Mouse (Mus musculus): ENCODE measurements around the gene Ddx58.

The Ddx58 gene

DNA sequence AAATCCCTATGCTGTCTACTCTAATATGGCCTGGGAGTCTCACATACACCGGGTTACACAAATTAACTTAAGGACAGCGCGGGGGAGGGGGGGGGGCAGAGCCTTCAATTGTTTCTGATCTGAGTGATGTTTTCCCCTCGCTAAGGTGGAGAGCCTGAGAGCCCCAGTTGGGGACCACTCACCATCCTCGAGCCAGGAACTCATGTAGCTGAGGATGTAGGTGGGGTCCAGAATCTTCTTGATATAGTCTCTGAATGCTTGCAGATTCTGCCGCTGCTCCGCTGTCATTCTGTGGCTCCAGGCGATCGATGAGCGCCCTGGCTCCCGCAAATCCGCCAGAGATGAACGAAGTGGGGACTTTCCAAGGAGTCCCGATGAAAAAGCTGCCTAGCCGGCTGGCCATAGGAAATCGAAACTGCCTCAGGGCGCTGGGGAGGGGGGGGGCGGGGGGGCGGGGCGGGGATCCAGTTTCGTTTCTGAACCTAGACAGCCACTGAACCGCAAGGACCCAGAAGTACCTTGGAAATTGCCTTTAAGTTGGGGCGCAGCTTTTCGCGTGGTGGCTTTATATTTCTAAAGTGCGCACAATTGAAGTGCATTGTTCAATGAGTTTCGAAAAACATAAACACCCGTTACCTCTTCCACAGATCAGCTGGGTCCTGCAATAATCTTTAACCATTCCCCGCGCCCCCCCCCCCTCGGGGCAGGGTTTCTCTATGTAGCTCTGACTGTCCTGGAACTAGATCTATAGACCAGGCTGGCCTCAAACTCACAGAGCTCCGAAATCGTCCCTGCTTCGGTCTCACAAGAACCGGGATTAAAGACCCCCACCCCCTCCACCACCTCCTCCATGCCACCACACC, at the start of gene Ddx58:
TSS of gene Ddx58 (minus strand) at position 420 of the 863 bp plus-strand sequence.
- DNase-seq: no peak

- DNase-seq: no peak
Observed at GRCm38 (mm10) chr4:40289046-40289445, 49.4 kb upstream of the Ddx58 start.

DNA sequence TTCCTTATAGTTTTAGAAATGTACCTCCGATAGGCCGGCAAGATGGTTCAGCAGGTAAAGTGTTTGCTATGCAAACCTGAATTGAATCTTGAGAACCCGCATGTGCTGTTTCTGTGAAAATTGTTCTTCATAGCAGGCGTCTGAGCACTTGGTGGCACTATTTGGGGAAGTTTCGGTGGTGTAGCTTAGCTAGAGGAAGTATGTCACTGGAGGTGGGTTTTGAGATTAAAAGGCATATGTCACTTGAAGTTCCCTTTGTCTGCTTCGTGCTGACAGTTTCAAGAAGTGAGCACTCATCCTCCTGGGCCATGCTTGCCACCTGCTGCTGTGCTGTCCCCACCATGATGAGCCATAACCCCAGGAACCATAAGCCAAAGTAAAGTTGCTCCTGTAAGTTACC, 47.8 kb upstream of the Ddx58 start:
- DNase-seq: no peak

GRCm38 (mm10) chr4:40285582-40285981, 46.0 kb upstream of the Ddx58 start:
- no peak for DNase-seq

GRCm38 (mm10) chr4:40279276-40279900, 39.8 kb upstream of the Ddx58 start, which contains the start of gene Ndufb6:
Gene Ndufb6 (minus strand): TSS chr4:40279421.
- DNase-seq: peak; percentile 94

- no peak for DNase-seq
Observed at GRCm38 (mm10) chr4:40278880-40279275, 39.2 kb upstream of the Ddx58 start.

DNA sequence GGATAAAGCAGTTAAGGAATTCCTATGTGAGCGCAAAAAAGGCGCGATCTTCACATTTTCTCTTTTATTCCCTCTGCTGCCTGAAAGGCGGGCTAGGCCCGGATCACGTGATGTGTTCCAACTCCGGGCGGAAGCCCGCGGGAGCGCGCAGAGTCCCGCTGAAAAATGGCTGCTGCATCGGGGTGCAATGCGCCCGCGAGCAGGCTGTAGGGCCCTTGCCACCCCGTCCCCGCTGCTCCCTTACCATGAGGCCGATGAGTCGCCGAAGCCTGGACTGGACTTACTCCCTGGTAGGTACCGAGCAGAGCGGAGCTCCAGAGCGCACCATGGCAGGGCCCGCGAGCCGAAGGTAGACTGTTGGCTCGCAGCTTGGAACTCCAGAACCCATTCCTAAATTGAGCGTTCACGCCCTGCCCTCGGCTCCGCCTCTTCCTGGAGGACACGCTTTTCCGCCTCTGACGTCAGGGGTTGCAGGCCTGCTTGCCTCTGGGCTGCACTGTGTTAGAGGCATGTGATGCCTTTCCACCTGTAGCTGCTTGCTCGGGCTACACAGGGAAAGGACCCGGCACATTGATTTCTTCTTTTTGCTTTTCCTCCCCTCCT, 29.9 kb upstream of the Ddx58 start, which contains the start of the genes Smim27 and Topors:
TSS of gene Smim27 (plus strand) at position 150 of the 603 bp plus-strand sequence.
TSS of gene Topors (minus strand) at position 421 of the 603 bp plus-strand sequence.
- DNase-seq: peak; percentile 94

DNA sequence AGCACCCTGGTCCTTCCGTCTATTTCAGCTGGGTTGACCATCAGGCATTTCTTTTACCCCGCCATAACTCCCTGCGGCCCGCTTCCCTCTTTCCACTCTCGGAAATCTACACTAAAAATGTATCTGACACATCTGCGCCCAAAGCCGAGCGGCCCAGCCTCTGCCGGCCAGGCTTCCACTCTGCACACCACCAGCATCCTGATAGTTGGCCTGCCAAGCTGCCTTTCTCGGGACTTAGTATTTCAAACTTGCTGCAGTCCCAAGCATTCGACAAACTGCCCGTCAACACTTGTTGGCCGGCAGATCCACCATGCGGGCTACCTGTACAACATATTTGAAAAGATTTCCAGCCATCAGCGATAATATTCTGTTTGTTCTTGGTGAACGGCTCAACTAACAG, 29.2 kb upstream of the Ddx58 start:
- DNase-seq: no peak

DNA sequence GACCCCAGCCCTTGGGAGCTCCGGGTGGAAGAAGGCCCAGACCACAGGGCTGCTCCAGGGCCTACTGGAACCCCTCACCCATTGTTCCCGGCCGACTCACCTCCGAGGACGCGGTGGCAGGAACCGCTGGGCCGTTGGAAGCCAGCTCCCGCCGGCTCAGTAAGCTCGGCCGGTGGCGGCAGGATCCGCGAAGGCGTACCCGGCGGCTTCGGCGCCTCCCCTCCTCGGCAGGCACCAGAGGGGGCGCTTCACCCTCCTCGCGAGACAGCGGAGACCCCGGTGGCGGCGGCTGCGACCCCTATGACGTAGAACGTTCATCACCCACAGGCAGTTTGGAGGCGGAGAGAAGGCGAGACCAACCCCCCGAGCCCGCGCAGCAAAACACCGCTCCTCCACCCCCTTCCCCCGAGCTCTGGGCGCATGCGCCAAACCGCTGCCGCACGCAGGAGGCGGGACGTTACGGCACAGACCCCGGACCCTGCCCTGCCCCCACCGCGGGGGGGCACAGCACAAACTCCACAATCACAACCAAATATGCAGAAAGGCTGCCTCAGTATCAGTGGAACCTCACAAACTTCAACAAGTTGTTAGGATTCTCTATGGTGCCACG, 28.7 kb upstream of the Ddx58 start:
- DNase-seq: peak; percentile 87

GRCm38 (mm10) chr4:40267681-40268080, 28.1 kb upstream of the Ddx58 start:
- no peak for DNase-seq

DNA sequence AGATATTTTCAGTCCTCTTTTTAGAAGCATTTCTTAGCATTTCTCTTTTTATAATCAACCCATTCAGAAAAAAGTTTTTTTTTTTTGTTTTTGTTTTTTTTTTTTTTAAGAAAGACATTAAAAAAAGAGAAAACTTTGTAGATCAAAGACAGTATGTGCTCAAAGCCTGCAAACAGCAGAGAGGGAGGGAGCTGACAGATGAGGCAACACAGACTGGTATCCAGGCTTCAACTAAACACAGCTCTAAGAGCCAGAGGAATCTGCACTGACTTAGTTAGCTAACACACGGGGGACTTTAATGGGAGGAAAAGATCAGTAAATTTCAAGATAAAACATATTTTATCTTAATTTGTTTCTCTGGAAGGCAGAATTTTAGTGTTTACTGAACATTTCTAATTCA, 24.7 kb upstream of the Ddx58 start:
- no peak for DNase-seq

DNA sequence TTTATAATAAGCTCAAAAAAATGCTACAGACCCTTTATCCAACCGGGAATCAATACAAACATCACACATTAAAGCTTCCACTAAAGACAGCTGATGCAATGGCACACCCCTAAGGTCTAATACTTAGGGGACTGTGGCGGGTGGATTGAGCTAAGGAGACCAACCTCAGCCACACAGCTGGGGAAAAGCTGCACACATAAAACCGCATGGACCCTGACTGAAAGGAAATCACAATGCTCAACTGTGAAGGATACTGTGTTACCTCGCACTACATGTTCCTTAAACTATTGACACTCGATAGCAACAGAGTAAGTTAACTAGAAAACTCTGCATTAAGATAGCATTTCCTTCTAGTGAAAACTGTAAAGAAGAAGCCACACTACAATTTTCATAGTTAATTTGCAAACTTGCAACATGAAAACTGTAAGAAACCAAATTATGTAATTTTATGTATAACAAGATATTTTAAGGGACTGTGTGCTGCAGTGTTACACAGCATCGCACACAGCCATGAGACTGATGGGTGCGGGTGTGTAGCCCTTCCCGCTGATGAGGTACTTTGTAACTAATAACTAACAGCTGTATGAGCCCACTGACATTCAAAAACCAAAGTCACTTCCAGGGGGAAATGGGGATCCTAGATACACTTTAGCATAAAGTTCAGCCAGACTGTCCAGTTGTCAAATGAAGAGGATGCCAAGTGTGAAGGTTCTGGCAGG, 14.9 kb upstream of the Ddx58 start:
- DNase-seq: no peak

DNA sequence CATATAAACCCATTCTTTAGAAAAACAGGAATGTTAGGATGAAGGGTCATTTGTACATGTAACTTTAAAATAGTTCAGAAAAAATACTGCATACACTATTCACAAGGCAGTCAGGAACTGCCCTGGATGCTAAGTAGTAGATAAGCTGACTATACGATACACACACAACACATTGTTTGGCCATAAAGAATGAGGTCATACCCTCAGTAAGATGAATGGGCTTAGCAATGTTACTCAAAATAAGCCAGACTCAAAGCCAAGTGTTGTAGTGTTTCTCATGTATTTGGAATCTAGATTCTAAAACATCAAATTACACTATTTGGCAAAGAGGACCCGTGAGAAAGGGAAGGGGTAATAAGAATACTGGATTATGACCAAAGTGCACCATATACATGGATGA, 14.1 kb upstream of the Ddx58 start:
- no peak for DNase-seq

DNA sequence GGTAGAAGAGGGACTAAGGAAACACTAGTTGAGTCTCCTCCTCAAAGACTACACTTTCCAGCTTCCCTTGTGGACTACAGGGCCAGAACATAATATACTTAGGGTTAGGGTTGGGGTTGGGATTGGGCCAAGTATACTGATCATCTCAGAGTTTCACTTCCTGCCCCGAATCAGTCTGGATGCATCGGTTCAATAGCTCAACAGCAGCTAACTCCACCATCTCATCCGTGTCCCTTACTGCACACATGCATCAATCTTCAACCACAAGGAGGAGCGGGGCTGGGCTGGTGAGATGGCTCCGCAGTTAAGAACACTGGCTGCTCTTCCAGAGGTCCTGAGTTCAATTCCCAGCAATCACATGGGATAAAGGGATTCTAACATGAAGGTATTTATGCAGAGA, 11.4 kb upstream of the Ddx58 start:
- DNase-seq: no peak

DNA sequence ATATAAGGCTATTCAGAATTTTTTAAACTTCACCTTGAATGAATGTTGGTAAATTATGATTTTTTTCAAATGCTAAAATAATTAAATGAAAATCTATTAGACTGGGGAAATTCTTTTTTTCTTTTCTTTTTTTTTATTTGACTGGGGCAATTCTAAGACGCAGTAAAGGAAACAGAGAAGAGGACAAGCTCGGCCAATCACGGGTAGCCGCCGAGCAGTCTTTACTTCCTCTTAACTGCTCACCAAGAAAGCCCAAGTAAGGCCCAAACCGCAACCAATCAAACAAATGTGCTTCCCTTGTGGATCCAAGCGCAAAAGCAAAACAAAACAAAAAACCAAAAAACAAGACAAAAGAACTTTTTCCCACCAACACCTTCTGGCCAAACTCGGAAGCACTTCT, 4.4 kb upstream of the Ddx58 start:
- DNase-seq: no peak

- DNase-seq: no peak
Observed at GRCm38 (mm10) chr4:40243006-40243405, 3.4 kb upstream of the Ddx58 start.

GRCm38 (mm10) chr4:40241928-40242327, 2.3 kb upstream of the Ddx58 start:
- no peak for DNase-seq

DNA sequence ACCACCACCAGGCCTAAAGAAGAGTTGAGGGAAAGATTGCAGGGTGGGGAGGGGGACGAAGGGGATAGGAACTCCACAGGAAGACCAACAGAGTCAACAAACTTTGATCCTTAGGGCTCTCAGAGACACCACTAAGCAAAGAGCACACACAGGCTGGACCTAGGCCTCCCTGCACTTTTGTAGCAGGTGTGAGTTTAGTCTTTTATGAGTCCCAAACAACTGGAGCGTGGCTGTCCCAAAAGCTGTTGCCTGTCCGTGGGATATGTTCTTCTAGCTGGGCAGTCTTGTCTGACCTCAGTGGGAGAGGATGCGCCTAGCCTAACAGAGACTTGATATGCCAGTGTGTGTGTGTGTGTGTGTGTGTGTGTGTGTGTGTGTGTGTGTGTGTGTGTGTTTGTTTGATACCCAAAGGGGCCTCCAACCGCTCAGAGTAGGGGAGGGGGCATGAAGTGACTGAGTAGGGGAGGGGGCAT, 680 bp upstream of the Ddx58 start:
- DNase-seq: no peak

DNA sequence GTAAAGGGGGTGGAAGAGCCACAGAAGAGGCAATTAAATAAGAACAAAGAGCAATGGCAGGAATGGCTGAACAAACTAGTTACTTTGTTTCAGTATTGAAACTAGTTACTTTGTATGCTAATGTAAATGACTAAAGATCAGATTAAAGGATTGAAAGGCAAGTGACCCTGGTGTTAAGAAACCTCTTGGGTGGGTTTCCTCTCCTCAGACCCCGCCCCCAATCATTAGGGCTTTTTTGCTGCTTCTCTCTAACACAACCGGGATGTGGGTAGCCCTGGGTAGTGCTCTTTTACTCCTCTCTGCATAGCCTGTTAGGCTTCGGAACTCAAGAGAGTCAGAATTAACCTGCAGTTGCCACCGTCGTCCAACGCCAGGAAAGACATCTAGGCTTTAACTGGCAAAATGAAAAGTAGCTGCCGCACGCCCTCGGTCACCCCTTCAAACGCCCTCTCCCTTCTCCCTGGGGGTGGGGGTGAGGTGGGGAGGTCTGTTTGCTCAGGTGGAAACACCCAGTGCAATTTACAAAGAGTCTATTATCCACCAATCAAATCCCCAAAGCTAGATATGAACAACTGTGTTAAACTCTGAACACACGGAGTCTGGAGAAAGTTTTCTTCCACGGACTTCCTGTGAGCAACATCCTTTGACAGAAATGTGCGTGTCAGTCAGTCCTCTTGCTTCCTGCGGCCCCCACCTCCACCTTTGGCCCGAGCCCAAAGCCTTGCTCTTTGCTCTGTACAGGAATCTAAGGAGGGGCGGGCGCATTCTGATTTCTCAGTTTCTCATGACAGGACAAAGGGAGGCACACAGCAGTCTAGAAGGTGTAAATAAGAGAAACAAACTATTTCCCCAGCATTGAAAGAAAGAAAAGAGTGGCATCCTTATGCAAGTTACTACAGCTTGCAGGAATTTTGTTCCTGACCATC, 882 bp downstream of the Ddx58 start:
- peak; percentile 25 for DNase-seq

DNA sequence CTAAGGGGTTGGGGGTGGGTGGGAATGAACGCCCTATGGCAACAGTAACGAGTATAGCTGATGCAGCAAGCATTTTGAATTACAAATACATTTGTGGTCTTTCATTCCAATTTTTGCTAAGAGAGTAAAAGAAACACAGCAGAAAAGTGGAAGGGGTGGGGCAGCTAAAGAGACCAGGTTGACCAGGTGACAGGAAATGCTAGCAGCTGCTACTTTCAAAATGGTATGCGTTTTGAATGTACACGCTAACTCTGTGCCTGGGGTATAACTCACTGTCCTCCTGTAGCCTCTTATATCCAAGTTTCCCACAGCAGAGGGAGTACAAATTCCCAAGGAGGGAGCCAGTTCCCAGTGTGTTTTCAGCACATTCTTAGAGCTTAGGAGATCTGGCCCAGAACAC, 2.8 kb downstream of the Ddx58 start:
- no peak for DNase-seq

GRCm38 (mm10) chr4:40234256-40234655, 5.4 kb downstream of the Ddx58 start:
- no peak for DNase-seq

All from cerebellum, adult 11-12 months (tissue).